Mouse (Mus musculus) forebrain, postnatal 0 days (tissue): Measurements from ENCODE around the gene Inafm2. TPM values are rescaled to one million over a fixed set of nuclear protein-coding genes. Genes with fewer than 3 reads are reported as not detected.

Source experiments
- ATAC-seq: fragments of 200-750 bp; cut with Nextera tagmentation; 2 replicates; pipeline ENCODE4 v1.8.0; 2017; ENCODE audit warnings: mild to moderate bottlenecking, moderate library complexity
- DNase-seq: peaks from one replicate; pipeline ENCODE4 v3.0.0-alpha.2; 2015
- H3K27ac ChIP-seq: fragments of 300-500 bp; sonication (generic); 2 replicates; pipeline ENCODE4 v1.5.1; 2014; ENCODE audit warnings: low read depth, mild to moderate bottlenecking, antibody characterized with exemption, low read length, moderate library complexity, mixed read lengths
- H3K27me3 ChIP-seq: fragments of 300-500 bp; sonication (generic); 2 replicates; pipeline ENCODE4 v1.6.1; 2014; ENCODE audit warnings: mild to moderate bottlenecking, low read length, mixed read lengths; ENCODE audit not compliant: insufficient read depth
- H3K36me3 ChIP-seq: fragments of 300-500 bp; sonication (generic); 2 replicates; pipeline ENCODE4 v1.6.1; 2014; ENCODE audit warnings: mild to moderate bottlenecking, moderate library complexity; ENCODE audit not compliant: insufficient read depth
- H3K4me1 ChIP-seq: fragments of 300-500 bp; sonication (generic); 2 replicates; pipeline ENCODE4 v1.6.1; 2014; ENCODE audit warnings: antibody characterized with exemption; ENCODE audit not compliant: insufficient read depth
- H3K4me2 ChIP-seq: fragments of 300-500 bp; sonication (generic); 2 replicates; pipeline ENCODE4 v1.6.1; 2014; ENCODE audit warnings: low read depth, mild to moderate bottlenecking, moderate library complexity
- H3K4me3 ChIP-seq: fragments of 300-500 bp; sonication (generic); 2 replicates; pipeline ENCODE4 v1.5.1; 2014; ENCODE audit warnings: low read depth, low read length, mixed read lengths
- H3K9ac ChIP-seq: fragments of 300-500 bp; sonication (generic); 2 replicates; pipeline ENCODE4 v1.6.1; 2014; ENCODE audit warnings: mild to moderate bottlenecking
- H3K9me3 ChIP-seq: fragments of 300-500 bp; sonication (generic); 2 replicates; pipeline ENCODE4 v1.6.1; 2016; ENCODE audit warnings: low read length
- CTCF ChIP-seq: sonication (generic); IDR thresholded peaks from 2 replicates; pipeline ENCODE4 v1.5.1; 2016; ENCODE audit warnings: antibody characterized with exemption, control low read depth, low read depth
- WGBS: fragments of 180-500 bp; shearing (Covaris S2); extraction: QIAGEN DNeasy Blood & Tissue Kit; methylation state at CpG from one replicate; pipeline ENCODE4 v1.1.7; 2014; 5-methylcytosine and 5-hydroxymethylcytosine counted together
- polyA plus RNA-seq: library from polyadenylated mRNA; unstranded; fragments of >200 nt; fragmentation: Nextera tagmentation; extraction: Ambion mirVana; gene quantifications from 2 replicates; pipeline ENCODE4 v1.2.1, GENCODE M21; 2015
- total RNA-seq: library from RNA; depleted of rRNA; stranded (reverse); fragments of >200 nt; gene quantifications from 2 replicates; pipeline ENCODE4 v1.2.3, GENCODE M21; 2014

Gene Inafm2
- total and polyA plus RNA-seq, 2 experiments from 2014 or later, result 14.2 to 17.2 TPM

DNA sequence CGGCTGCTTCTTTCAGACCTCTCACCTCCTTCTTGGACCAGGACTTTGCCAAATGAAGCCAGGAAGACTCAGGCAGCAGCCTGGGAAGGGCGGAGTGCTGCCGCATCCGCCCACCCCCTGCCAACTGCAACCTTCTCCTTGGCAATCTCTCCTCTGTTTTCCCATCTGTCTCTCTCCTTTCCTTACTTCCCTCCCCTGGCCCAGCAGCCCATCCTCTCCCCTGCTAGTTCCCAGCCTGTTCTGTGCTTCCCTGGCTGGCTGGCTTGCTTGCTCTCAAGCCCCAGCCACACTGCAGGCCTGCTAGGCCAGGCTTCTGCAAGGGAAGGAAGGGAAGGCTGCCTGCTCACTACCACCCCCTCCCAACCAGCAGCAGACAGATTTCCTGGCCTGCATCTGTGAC is 30.3 kb downstream of the Inafm2 start:
- peak; percentile 54 for ATAC-seq
- H3K4me1 ChIP-seq, result no peaks in the 10 kb centered on the region; the same call in 1 of the 2 replicates
- TF ChIP-seq CTCF, result no peak
- no peak overlapping the region for H3K4me2 ChIP-seq
- peak overlapping the region; percentile 64; the same call in 1 of the 2 replicates for H3K27ac ChIP-seq
- no peak overlapping the region for H3K4me3 ChIP-seq
- H3K9me3 ChIP-seq, result no peaks in the 10 kb centered on the region
- DNase-seq, result peak; percentile 60
- no peak overlapping the region for H3K9ac ChIP-seq
- H3K36me3 ChIP-seq, result no peaks in the 10 kb centered on the region
- no peaks in the 10 kb centered on the region for H3K27me3 ChIP-seq
- WGBS, result 38% methylated on average over 3 of the region's 4 CpGs

DNA sequence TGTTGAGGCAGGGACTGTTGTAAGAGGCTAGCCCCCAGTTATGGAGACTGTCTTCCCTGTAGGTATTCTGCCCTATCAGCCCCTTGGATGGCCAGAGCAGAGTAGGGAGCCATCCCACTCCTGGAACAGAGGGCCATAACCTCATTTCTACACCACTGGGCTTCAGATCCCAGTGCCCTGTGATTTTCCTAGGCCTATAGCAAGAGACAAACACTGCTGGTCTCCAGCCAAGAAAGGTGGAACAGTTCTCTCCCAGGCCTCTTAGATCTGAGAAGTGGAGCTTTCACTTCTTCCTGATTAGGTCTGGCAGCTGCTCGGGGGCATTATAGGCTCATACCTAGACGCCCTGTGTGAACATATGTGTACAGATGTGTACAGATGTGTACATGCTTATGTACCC is 30.7 kb downstream of the Inafm2 start:
- no peaks in the 10 kb centered on the region for H3K9me3 ChIP-seq
- no peaks in the 10 kb centered on the region for H3K27me3 ChIP-seq
- 61% methylated on average over 2 of the region's 2 CpGs for WGBS
- no peaks in the 10 kb centered on the region for H3K36me3 ChIP-seq
- H3K4me1 ChIP-seq, result no peaks in the 10 kb centered on the region; the same call in 1 of the 2 replicates
- no peak overlapping the region for H3K4me2 ChIP-seq
- DNase-seq, result no peak
- TF ChIP-seq CTCF, result no peak
- H3K9ac ChIP-seq, result no peak overlapping the region
- peak overlapping the region; percentile 64; the same call in 1 of the 2 replicates for H3K27ac ChIP-seq
- no peak overlapping the region for H3K4me3 ChIP-seq
- ATAC-seq, result no peak

DNA sequence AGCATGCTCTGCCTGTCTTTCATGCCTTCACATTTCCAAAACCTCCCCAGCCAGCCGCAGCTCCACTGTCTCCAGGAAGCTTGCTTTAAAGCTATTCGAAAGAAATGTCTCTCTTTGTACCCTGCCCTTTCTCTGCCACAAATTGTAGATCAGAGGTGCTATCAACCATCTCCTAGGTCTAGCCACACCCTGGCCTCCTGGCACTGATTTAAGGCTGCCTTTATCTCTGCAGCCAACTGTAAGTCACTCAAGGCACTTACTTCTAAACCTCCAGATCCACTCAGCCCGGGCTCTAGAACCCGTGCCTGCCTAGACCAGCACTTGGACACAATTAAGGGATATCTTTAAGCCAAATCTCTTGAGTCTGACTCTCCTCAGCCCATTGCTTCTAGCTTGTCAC is 32.9 kb downstream of the Inafm2 start:
- H3K4me1 ChIP-seq, result no peaks in the 10 kb centered on the region; the same call in 1 of the 2 replicates
- no peak overlapping the region for H3K27ac ChIP-seq
- no peaks in the 10 kb centered on the region for H3K27me3 ChIP-seq
- no peak overlapping the region for H3K9ac ChIP-seq
- H3K4me3 ChIP-seq, result no peak overlapping the region
- ATAC-seq, result no peak
- H3K9me3 ChIP-seq, result no peaks in the 10 kb centered on the region
- DNase-seq, result no peak
- H3K36me3 ChIP-seq, result no peaks in the 10 kb centered on the region
- no peak for TF ChIP-seq CTCF
- WGBS, result 79% methylated on average over 4 of the region's 4 CpGs
- H3K4me2 ChIP-seq, result no peak overlapping the region

DNA sequence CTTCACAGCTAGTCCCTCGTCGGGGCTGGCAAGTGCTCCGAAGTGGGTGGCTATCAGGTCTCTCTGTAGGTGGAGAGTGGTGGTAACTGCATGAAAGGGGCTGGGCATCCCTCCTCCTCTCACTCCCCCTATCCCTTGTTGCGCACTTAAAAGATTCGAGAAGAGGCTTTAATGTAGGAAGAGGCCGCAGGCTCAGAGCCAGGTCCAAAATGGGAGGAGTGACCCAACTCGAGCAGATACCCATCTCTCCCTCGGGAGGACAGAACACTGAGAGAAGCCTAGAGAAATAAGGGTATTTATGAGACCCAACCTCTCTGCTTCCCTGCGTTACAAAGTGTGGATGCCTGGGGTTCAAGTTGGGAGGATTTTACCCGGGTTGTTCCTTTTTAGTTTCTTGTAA is 33.5 kb downstream of the Inafm2 start:
- Histone ChIP-seq H3K27ac (no peak overlapping the region; the same call in 1 of the 2 replicates), H3K36me3 (no peaks in the 10 kb centered on the region), H3K4me1 (no peaks in the 10 kb centered on the region; the same call in 1 of the 2 replicates), H3K9me3 (no peaks in the 10 kb centered on the region), H3K9ac (peak overlapping the region; percentile 57; the same call in 1 of the 2 replicates), H3K27me3 (no peaks in the 10 kb centered on the region), H3K4me3 (peak overlapping the region; percentile 44), H3K4me2 (peak overlapping the region; percentile 71)
- DNase-seq (no peak), ATAC-seq (peak; percentile 7)
- TF ChIP-seq CTCF, result no peak
- WGBS, result 7% methylated on average over 10 of the region's 10 CpGs

DNA sequence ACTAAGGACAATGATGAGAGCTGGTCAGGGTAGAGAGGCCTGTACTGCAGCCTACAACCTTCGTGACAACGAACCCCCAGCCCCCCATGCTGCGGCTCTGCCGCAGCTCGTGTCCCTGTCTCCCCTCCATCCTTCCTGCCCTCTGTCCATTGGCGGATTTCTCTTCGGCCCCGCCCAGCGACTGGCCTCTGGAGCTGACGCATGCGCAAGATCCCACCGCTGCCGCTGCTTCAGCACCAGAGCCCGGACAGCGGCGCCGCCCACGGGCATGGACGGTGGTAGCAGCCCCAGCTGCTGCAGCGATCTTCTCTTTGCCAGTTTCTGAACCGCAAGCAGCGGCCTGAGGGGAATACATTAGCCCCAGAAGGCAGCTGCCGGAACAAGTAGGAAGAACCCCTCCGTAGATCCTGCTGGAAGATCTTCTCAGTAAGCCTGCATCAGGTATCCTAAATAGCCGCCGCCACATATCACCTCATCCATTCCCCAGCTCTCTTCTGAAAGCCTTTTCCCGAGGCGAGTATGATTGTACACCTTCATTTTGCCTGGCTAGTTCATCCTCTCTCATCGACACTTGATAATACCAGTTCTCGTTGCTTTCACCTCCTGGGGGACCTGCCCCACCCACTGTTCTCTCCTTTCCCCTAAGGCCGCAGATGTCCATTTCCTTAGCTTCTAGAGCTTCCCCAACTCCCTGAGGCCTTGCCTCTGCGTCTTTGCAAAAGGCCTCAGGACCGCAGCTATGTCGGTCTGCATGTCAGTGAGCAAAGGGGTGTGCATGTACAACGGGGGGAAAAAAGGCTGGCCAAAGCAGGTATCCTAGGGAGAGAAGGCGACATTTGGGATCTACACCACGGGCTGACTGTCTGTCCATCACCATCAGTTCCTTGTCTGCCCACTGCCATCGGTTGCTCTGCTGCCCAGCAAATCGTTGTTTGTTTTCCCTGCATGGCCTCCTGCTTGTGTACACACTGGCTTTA is 34.2 kb downstream of the Inafm2 start, which contains the start of gene Disp2:
Gene Disp2 (plus strand): TSS at position 216 of the 977 bp plus-strand sequence.
- peak; percentile 94 for ATAC-seq

DNA sequence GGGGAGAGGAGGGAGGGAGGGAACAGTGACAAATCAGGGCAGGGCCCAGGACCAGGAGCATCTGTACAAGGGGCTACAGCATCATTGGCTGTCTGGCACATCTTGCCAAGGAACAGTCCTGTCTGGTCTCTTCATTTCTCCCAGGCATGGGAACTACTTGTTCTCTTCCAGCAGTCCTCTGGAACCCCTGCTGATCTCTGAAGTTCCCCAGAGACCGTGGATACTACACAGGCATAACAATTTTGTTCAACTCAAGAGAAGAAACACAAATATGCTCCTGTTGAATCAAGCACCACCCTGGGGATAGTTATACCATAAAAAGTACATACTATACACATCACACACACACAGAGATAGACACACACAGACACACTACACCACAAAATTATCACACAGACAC is 35.6 kb downstream of the Inafm2 start:
- Histone ChIP-seq H3K4me2 (peak overlapping the region; percentile 71; the same call in 1 of the 2 replicates), H3K9me3 (no peaks in the 10 kb centered on the region), H3K9ac (no peak overlapping the region), H3K27ac (no peak overlapping the region), H3K4me1 (no peaks in the 10 kb centered on the region; the same call in 1 of the 2 replicates), H3K36me3 (peaks cover 5% of the 10 kb centered on the region; the same call in 1 of the 2 replicates), H3K27me3 (no peaks in the 10 kb centered on the region), H3K4me3 (no peak overlapping the region)
- DNase-seq, result no peak
- WGBS, result 29% methylated on average over 1 of the region's 1 CpGs
- TF ChIP-seq CTCF, result no peak
- ATAC-seq, result no peak

More for the DNA sequence above, 34.2 kb downstream of the Inafm2 start, which contains the start of gene Disp2:
- Histone ChIP-seq H3K4me1 (no peaks in the 10 kb centered on the region; the same call in 1 of the 2 replicates), H3K4me2 (peak within 1 kb of the TSS; percentile 71), H3K4me3 (peak within 1 kb of the TSS; percentile 44), H3K9me3 (no peaks in the 10 kb centered on the region), H3K36me3 (no peaks in the 10 kb centered on the region), H3K27me3 (no peaks in the 10 kb centered on the region), H3K27ac (peak within 1 kb of the TSS; percentile 78), H3K9ac (peak within 1 kb of the TSS; percentile 57)
- peak; percentile 95 for DNase-seq
- 10% methylated on average over 39 of the region's 39 CpGs for WGBS
- peak; percentile 67 for TF ChIP-seq CTCF

DNA sequence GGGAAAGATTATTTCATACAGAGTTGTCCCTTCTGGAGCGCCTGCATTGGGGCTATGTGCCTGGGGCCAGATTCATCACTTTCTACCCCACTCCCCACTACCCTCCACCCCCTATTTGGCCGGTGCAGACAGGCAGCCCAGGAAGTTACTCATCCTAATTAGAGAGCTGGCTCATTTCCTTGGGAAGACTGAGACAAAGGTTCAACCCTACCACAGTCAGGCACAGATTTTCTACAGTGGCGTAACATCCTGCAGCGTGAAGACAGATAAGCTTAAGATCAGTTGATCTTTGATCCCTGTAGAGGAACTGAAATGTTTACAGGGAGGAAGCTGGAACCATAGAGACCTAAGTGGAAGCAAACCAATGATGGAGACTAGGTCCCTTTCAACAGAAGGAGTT is 36.7 kb downstream of the Inafm2 start:
- no peak for DNase-seq
- H3K4me1 ChIP-seq, result no peaks in the 10 kb centered on the region; the same call in 1 of the 2 replicates
- no peak overlapping the region for H3K4me3 ChIP-seq
- H3K36me3 ChIP-seq, result peaks cover 16% of the 10 kb centered on the region; the same call in 1 of the 2 replicates
- H3K9ac ChIP-seq, result no peak overlapping the region
- 71% methylated on average over 4 of the region's 4 CpGs for WGBS
- H3K9me3 ChIP-seq, result no peaks in the 10 kb centered on the region
- no peak overlapping the region for H3K4me2 ChIP-seq
- no peak overlapping the region for H3K27ac ChIP-seq
- no peaks in the 10 kb centered on the region for H3K27me3 ChIP-seq
- no peak for TF ChIP-seq CTCF
- no peak for ATAC-seq
